Mouse (Mus musculus): Measurements from ENCODE around the gene Fam3c.

DNA sequence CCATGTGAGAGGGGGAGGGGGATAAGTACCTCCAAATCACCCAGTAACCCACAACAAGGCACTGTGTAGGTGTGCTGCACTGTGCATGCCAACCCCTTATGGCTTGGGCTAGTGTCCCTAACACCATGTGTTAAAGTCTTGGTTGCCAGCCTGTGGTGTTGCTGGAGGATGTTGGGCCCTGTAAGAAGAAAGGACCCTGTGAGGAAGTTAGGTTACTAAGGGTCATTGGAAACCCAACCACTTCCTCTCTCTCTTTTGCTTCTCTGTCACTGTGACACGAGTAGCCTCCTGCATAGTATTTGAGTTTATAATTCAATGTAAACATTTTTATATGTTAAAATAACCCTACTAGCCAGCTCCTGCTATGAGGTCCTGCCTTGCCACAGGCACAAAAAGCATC is 3.0 kb upstream of the Fam3c start:
- TF ChIP-seq E2F4 (IDR thresholded peaks at IDR 0.05; ENCODE audit: insufficient read depth) (no peak), USF1 (IDR thresholded peaks at IDR 0.05; ENCODE audit: low read depth) (no peak), TCF12 (IDR thresholded peaks at IDR 0.05; ENCODE audit: insufficient read depth, poor library complexity, severe bottlenecking) (no peak), POLR2A (IDR thresholded peaks at IDR 0.05; ENCODE audit: insufficient read length, low read depth) (no peak), CEBPB (IDR thresholded peaks at IDR 0.05; ENCODE audit: insufficient read depth, poor library complexity, severe bottlenecking) (no peak)
